Mouse (Mus musculus) skeletal muscle tissue, adult 2 months (tissue): ENCODE data around the gene Rundc3b.
A peak's percentile ranks its signal among the peaks of the same experiment; 100 is the strongest.

Experiments
- DNase-seq: peaks from one replicate; pipeline ENCODE4 v3.0.0-alpha.2; 2012; ENCODE audit warnings: low read depth, low spot score

Rundc3b gene

GRCm38 (mm10) chr5:8622596-8623231 is at the start of gene Rundc3b:
TSS of gene Rundc3b (minus strand) at chr5:8622952.
- DNase-seq: peak; percentile 35

DNA sequence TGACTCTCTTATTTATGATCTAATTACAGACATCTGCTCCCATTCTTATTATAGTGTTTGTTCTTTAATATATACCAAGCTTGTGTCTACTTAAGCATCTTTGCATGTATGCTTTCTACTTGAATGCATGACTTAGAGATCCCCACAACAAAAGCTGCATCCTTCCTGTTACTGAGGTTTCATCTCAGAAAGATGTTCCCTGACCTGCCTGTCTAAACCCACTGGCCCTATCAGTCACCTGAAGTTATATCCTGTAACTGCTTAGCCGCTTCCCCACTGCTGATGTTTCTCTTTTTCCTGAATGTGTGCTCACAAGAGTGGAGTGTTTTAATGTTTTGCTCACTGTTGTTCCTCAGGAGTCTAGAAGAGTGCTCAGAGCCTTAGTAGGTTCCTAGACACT is 46.9 kb upstream of the Rundc3b start:
- DNase-seq: no peak

GRCm38 (mm10) chr5:8667758-8668474 is 45.2 kb upstream of the Rundc3b start:
- no peak for DNase-seq

GRCm38 (mm10) chr5:8664678-8665077 is 41.9 kb upstream of the Rundc3b start:
- no peak for DNase-seq

DNA sequence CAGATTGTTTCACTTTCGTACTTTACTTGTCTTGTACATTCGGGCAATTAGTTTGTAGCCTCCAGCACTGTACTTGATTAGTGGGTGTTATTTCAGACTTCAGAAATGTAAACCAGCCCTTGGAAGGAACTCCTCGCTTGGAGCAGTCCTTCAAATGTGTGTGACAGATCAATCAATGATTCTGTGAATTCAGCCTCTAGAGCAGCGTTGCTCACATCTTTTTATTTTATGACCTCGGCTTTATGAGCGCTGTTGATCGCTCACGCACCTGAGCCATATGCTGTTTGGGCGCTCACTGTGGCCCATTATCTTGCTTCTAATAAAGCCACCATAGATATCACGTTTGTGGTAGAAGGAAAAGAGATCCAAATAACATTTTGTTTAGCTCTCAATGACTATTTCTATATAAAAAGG is 38.0 kb upstream of the Rundc3b start:
- DNase-seq: no peak

- peak; percentile 9 for DNase-seq
These were observed 37.4 kb upstream of the Rundc3b start, which contains the start of gene Abcb1a for GRCm38 (mm10) chr5:8659911-8660737. TSS of gene Abcb1a (plus strand) at chr5:8660077.

DNA sequence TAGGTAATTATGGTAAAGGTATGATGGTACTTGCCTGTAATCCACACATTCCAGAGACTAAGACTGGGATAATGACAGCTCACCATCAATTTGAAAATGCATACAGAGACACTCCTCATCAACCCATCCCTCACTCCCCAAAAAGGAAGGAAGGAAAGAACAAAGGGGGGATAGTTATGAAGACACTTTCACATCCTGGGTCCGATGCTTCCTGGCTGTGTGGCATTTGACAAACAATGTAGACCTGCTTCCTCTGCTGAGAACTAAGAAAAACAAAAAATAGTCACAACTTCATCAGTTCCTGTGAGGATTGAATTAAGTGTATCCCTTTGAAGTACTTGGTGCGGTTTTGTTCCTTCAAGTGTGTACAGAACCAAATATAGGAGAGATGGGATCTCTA is 29.3 kb upstream of the Rundc3b start:
- no peak for DNase-seq

DNA sequence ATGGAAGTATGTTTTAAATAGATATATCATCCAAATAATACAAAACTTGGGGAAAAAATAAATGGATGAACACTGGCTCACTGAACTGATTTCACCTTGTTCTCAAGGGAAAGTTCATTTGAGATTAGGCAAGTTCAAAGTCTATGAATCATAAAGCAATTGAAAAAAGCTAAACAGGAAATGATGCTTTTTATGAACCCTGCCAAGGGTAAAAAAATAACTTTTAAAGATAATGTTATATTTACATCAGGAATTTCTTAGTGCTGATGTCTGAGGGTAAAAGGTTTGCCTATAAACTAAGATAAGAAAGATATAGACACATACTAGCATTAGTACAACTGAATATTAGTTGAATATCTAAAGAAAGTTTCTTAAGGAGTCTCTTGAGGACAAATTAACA is 26.0 kb upstream of the Rundc3b start:
- DNase-seq: no peak

DNA sequence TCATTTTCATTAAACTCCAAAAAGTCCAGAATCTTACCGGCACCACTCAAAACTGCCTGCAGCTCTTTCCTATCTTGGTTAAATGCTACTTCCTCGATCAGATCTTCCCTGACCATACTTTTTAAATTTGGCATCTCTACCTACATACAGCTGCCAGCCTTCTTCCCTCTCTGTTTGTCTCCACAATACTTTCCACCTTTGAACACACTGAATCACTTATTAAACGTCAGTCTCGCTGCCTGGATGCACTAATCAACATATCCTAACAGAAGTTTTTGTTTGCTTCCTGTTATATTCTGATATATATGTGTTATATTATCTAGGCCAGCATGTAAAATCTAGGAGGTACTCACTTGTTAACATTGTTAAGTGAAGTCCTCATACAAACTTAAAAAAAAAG is 25.5 kb upstream of the Rundc3b start:
- DNase-seq: no peak

GRCm38 (mm10) chr5:8634489-8634975 is 11.8 kb upstream of the Rundc3b start:
- no peak for DNase-seq

DNA sequence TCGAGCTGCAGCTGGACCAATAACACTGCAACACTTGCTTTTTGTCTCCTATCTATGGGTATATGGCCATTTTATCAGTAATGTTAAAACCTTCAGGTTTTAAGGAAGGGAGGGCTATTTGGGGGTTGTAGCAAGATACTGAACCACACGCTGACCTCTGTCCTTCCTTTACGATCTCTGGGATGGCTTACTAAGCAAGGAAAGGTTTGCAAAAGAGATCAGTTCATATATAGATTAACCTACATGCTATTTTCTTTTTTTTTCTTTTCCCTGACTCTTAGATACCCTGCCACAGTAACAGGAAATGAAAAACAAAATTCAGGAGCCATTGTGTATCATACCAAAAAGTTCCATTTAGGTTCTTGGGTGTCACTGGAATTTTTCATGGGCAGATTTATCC is 10.1 kb upstream of the Rundc3b start:
- DNase-seq: no peak

- no peak for DNase-seq
These were observed 619 bp downstream of the Rundc3b start for GRCm38 (mm10) chr5:8622071-8622595.

DNA sequence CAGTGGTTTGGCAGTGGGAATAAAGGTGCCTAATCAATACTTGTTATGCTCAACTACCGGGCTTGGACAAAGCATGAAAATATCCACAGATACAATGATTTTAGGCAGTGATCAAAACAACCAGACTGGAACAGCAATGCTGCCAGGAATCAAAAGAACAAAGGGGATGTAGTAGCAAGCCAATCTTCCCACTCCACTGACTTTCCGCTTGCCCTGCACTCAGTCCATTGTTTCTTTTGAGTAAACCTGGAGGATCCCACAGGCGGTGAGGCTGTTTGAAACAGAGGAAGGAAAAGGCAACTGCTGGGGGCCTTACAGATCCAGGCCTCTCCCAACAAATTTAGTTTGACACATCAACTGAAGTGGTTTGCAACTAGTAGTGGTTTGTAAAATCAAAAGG is 51.6 kb downstream of the Rundc3b start:
- DNase-seq: no peak

- no peak for DNase-seq
These were observed 55.9 kb downstream of the Rundc3b start for GRCm38 (mm10) chr5:8566867-8567266.

DNA sequence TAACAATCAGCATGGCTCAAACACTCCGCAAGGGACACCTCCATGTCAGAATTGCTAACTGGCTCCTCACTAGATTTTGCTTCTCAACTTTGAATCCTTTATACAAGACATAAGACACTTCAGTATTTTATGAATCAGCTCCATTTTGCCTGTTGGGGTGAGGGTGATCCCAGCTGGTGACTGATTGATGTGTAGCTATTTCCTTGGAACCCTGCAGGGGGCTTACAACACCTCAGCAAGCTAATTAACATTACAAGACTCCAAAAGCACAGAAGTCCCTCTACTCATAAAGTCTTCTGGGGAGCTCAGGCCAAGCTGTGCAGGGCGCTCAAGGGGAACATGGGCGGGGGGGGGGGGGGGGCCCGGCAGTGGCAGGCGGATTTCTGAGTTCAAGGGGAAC is 78.2 kb downstream of the Rundc3b start:
- no peak for DNase-seq

DNA sequence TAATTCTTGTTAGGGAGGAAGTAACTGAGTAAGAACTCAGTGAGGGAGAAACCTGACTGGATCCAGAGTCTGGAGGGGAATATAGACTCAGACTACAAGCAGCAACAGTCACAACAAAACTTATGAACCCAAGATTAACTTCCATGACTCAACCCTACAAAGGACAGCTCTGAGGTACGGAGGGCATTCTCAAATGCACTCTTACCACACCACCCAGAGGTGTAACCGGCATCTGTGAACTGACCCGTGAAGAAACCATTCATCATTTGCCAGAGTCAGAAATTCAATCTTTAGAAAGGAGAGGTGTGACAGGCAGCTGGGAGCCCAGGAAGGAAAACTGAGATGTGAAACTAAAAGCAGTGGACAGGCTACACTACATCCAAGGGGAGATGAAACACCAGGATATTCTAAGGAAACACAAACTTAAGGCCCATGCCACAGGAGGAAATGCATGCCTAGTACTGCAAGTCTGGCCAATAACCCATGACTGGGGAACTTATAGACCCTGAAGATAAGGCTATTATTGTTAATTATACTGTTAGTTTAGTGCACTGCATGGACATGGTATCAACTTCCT is 80.0 kb downstream of the Rundc3b start:
- DNase-seq: no peak

DNA sequence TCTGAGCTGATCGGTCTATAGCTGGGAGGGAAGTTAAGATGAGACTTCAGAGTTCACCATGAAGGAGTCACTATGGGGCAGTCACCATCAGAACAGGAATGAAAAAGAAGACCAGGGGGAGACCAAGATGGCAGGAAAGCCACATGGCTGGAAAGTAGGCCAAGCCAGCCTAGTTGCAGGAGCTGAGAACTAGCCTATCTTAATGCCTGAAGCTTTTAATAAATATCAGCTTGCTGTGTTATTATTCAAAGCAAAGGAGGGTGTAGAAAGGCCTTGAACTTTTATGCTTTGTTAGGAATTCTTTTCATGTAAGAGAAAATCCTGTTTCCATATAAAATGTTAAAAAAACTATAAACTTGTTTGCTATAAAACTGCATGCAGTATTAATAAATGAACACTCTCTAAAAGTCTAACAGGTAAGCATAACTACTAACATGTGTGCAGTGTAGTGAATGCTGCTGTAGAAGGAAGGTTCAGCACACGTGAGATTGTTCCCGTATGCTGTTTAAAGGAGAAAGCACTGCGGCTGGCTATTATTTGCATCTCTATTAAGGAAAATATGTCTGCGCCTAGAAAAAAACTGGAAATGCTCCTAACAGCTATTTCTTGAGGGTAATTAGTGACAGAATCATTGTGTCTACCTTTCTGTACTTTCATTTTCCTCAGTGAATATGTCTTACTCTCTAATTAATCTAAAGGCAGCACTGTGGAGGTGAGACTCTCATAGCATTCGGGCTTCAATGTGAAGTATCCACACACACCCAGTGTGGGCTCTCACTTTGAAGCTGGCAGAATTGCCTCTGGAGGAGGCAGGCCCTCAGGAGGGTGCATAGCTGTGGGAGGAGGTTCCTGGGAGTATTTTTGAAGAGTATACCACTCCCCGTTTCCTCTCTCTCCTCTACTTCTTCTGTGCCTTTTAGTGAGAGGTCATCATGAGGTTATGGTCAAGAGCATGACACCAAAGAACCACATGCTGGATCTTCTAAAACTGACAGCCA is 81.3 kb downstream of the Rundc3b start:
- no peak for DNase-seq

- no peak for DNase-seq
These were observed 103.7 kb downstream of the Rundc3b start for GRCm38 (mm10) chr5:8519006-8519405.

DNA sequence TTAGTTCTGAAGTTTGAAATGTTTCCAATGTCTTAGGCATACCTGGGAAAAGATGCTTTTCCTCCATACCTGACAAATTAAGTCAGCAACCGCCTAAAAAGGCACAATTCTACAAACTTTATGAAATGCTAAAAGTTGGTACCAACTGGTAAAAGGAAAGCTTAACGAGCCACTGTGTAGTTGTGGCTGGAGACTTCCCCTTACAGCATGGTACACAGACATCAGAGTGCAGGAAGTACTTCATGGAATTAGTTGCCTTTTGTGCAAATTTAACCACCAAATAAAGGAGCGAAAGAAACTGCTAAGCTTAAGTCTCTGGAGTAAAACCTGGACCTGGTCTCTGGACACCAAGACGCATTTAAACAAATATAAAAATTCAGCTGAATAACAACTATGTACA is 131.0 kb downstream of the Rundc3b start:
- no peak for DNase-seq

DNA sequence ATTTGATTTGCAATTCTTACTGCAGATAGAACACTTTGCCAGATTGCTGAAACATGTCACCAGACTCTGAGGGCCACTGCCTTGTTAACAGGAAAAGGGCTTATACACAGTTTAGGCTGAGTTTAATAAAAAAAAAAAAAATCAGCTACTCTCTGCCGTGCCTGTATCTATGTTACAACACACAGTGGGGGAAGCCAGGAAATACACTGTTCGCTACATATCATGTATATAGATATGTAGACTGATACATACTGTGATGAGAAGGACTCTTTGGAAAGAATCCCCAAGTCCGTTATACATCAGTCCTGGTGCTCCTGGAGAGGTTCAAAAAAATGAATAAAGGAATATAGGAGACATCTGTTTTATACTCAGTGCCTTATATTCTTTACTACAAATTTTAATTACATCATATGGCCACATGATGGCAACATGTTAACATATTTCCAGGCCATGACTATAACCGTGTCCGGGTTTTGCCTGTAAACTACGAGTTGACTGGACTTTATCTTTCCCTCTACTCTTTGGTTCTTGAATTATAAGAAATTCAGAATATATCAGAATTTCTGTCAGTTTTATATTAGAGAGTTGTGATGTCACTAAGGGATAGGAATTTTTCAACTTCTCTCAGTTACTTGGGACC is 133.2 kb downstream of the Rundc3b start:
- DNase-seq: no peak
